Mouse (Mus musculus) cortical plate, adult 2 months (tissue): Measurements from ENCODE around the gene Polr2c. TPM values are rescaled to one million over a fixed set of nuclear protein-coding genes. Genes with fewer than 3 reads are reported as not detected.

Source experiments
- H3K27ac ChIP-seq: fragments of 200-500 bp; 2 replicates; pipeline ENCODE4 v1.5.1; 2012; ENCODE audit warnings: low read length, control low read depth, inconsistent platforms; ENCODE audit not compliant: insufficient read depth
- H3K4me1 ChIP-seq: fragments of 200-500 bp; 2 replicates; pipeline ENCODE4 v1.6.1; 2011; ENCODE audit warnings: low read length; ENCODE audit not compliant: control insufficient read depth, insufficient read depth
- H3K4me3 ChIP-seq: fragments of 200-500 bp; 2 replicates; pipeline ENCODE4 v1.5.1; 2011; ENCODE audit warnings: mild to moderate bottlenecking, low read length, control low read depth; ENCODE audit not compliant: insufficient read depth
- CTCF ChIP-seq: fragments of 200-500 bp; IDR thresholded peaks from 2 replicates; pipeline ENCODE4 v1.5.1; 2011; ENCODE audit warnings: mild to moderate bottlenecking, control low read depth, low read length; ENCODE audit not compliant: insufficient read depth; ENCODE audit errors: extremely low read depth
- POLR2A ChIP-seq: fragments of 200-500 bp; IDR thresholded peaks from 2 replicates; pipeline ENCODE4 v1.6.1; 2011; ENCODE audit warnings: mild to moderate bottlenecking, low read length, control low read depth; ENCODE audit not compliant: insufficient read depth; ENCODE audit errors: extremely low read depth
- polyA plus RNA-seq: library from polyadenylated mRNA; depleted of rRNA; stranded (reverse); fragments of >200 nt; gene quantifications from 2 replicates; pipeline ENCODE4 v1.2.3, GENCODE M21; 2012

The Polr2c gene
- polyA plus RNA-seq, 1 experiment, result 108 TPM

- H3K27ac ChIP-seq, result no peak overlapping the region
- no peak overlapping the region for H3K4me3 ChIP-seq
- no peaks in the 10 kb centered on the region for H3K4me1 ChIP-seq
- no peak for TF ChIP-seq CTCF
- no peak for TF ChIP-seq POLR2A
Observed at GRCm38 (mm10) chr8:94901031-94901430, 43.8 kb downstream of the Polr2c start.

- no peak overlapping the region for H3K27ac ChIP-seq
- H3K4me3 ChIP-seq, result no peak overlapping the region
- TF ChIP-seq POLR2A (no peak), CTCF (no peak)
- H3K4me1 ChIP-seq, result no peaks in the 10 kb centered on the region
Observed at GRCm38 (mm10) chr8:94903709-94904108, 46.5 kb downstream of the Polr2c start.

- H3K27ac ChIP-seq, result no peak overlapping the region
- H3K4me1 ChIP-seq, result no peaks in the 10 kb centered on the region
- TF ChIP-seq CTCF, result no peak
- no peak for TF ChIP-seq POLR2A
- H3K4me3 ChIP-seq, result no peak overlapping the region
Observed at GRCm38 (mm10) chr8:94904450-94905175, 47.4 kb downstream of the Polr2c start.

- Histone ChIP-seq H3K4me1 (no peaks in the 10 kb centered on the region), H3K27ac (no peak overlapping the region), H3K4me3 (no peak overlapping the region)
- TF ChIP-seq CTCF, result no peak
- no peak for TF ChIP-seq POLR2A
Observed at GRCm38 (mm10) chr8:94907591-94908300, 50.5 kb downstream of the Polr2c start.

GRCm38 (mm10) chr8:94908847-94909246, 51.6 kb downstream of the Polr2c start:
- no peaks in the 10 kb centered on the region for H3K4me1 ChIP-seq
- H3K4me3 ChIP-seq, result no peak overlapping the region
- TF ChIP-seq POLR2A (no peak), CTCF (peak; percentile 83)
- H3K27ac ChIP-seq, result no peak overlapping the region

GRCm38 (mm10) chr8:94913061-94913660, 55.9 kb downstream of the Polr2c start:
- no peak for TF ChIP-seq CTCF
- TF ChIP-seq POLR2A, result no peak
- H3K4me1 ChIP-seq, result no peaks in the 10 kb centered on the region
- no peak overlapping the region for H3K27ac ChIP-seq
- H3K4me3 ChIP-seq, result peak overlapping the region; percentile 27

GRCm38 (mm10) chr8:94914256-94914655, 57.0 kb downstream of the Polr2c start:
- Histone ChIP-seq H3K4me1 (no peaks in the 10 kb centered on the region), H3K27ac (no peak overlapping the region), H3K4me3 (no peak overlapping the region)
- TF ChIP-seq CTCF, result no peak
- no peak for TF ChIP-seq POLR2A

- TF ChIP-seq POLR2A (no peak), CTCF (no peak)
- Histone ChIP-seq H3K4me1 (no peaks in the 10 kb centered on the region), H3K4me3 (no peak overlapping the region), H3K27ac (no peak overlapping the region)
Observed at GRCm38 (mm10) chr8:94914701-94915101, 57.5 kb downstream of the Polr2c start.

- H3K27ac ChIP-seq, result no peak overlapping the region
- H3K4me1 ChIP-seq, result no peaks in the 10 kb centered on the region
- TF ChIP-seq POLR2A (no peak), CTCF (no peak)
- no peak overlapping the region for H3K4me3 ChIP-seq
Observed at GRCm38 (mm10) chr8:94916311-94916959, 59.2 kb downstream of the Polr2c start.
